Mouse (Mus musculus) embryonic facial prominence, embryonic 13.5 days (tissue): ENCODE results near the gene Hes1. TPM values are rescaled to one million over a fixed set of nuclear protein-coding genes. Genes with fewer than 3 reads are reported as not detected.

Experiments
- ATAC-seq: fragments of 200-750 bp; cut with Nextera tagmentation; 2 replicates; pipeline ENCODE4 v1.8.0; 2017; ENCODE audit warnings: low read depth; ENCODE audit not compliant: insufficient number of reproducible peaks, insufficient read depth, low FRiP score, low TSS enrichment
- H3K27ac ChIP-seq: fragments of 300-500 bp; sonication (generic); 2 replicates; pipeline ENCODE4 v1.5.1; 2015; ENCODE audit warnings: moderate library complexity, mild to moderate bottlenecking, inconsistent platforms
- H3K27me3 ChIP-seq: fragments of 300-500 bp; sonication (generic); 2 replicates; pipeline ENCODE4 v1.6.1; 2015; ENCODE audit warnings: mild to moderate bottlenecking, inconsistent platforms
- H3K36me3 ChIP-seq: fragments of 300-500 bp; sonication (generic); 2 replicates; pipeline ENCODE4 v1.6.1; 2015; ENCODE audit warnings: mild to moderate bottlenecking, inconsistent platforms
- H3K4me1 ChIP-seq: fragments of 300-500 bp; sonication (generic); 2 replicates; pipeline ENCODE4 v1.6.1; 2015; ENCODE audit warnings: inconsistent platforms
- H3K4me2 ChIP-seq: fragments of 300-500 bp; sonication (generic); 2 replicates; pipeline ENCODE4 v1.6.1; 2015; ENCODE audit warnings: moderate library complexity, mild to moderate bottlenecking, inconsistent platforms
- H3K4me3 ChIP-seq: fragments of 300-500 bp; sonication (generic); 2 replicates; pipeline ENCODE4 v1.5.1; 2015; ENCODE audit warnings: mild to moderate bottlenecking, inconsistent platforms
- H3K9ac ChIP-seq: fragments of 300-500 bp; sonication (generic); 2 replicates; pipeline ENCODE4 v1.6.1; 2015; ENCODE audit warnings: mild to moderate bottlenecking, inconsistent platforms
- H3K9me3 ChIP-seq: fragments of 300-500 bp; sonication (generic); 2 replicates; pipeline ENCODE4 v1.6.1; 2016; ENCODE audit warnings: inconsistent platforms
- WGBS: fragments of 180-500 bp; shearing (Covaris S2); methylation state at CpG from one replicate; pipeline ENCODE4 v1.1.7; 2015; ENCODE audit warnings: mixed read lengths; 5-methylcytosine and 5-hydroxymethylcytosine counted together
- polyA plus RNA-seq: library from polyadenylated mRNA; unstranded; fragments of >200 nt; fragmentation: Nextera tagmentation; extraction: Ambion mirVana; gene quantifications from 2 replicates; pipeline ENCODE4 v1.2.1, GENCODE M21; 2015

Gene Hes1
- polyA plus RNA-seq, 1 experiment from 2014 or later = 44.3 TPM

GRCm38 (mm10) chr16:30065077-30065476 is 893 bp downstream of the Hes1 start:
- Histone ChIP-seq H3K4me1 (peaks cover 64% of the 10 kb centered on the region), H3K27ac (peak overlapping the region; percentile 90), H3K4me3 (peak overlapping the region; percentile 69), H3K27me3 (no peaks in the 10 kb centered on the region), H3K4me2 (peak overlapping the region; percentile 95), H3K9ac (0 out of 2 replicates have a peak overlapping the region, but pooled peaks have one; percentile 78), H3K9me3 (no peaks in the 10 kb centered on the region), H3K36me3 (no peaks in the 10 kb centered on the region)
- peak; percentile 49; the same call in 1 of the 2 replicates for ATAC-seq
- WGBS = under 1% methylated on average over 21 of the region's 21 CpGs

- Histone ChIP-seq H3K4me3 (peak overlapping the region; percentile 69), H3K9ac (peak overlapping the region; percentile 78), H3K27ac (peak overlapping the region; percentile 90), H3K36me3 (no peaks in the 10 kb centered on the region), H3K9me3 (no peaks in the 10 kb centered on the region), H3K27me3 (no peaks in the 10 kb centered on the region), H3K4me2 (peak overlapping the region; percentile 95), H3K4me1 (peaks cover 62% of the 10 kb centered on the region)
- ATAC-seq = no peak
- under 1% methylated on average over 21 of the region's 21 CpGs for WGBS
These were observed 1.5 kb downstream of the Hes1 start for GRCm38 (mm10) chr16:30065537-30066183.

- Histone ChIP-seq H3K9ac (peak overlapping the region; percentile 78), H3K27ac (peak overlapping the region; percentile 90), H3K27me3 (no peaks in the 10 kb centered on the region), H3K4me3 (peak overlapping the region; percentile 69), H3K9me3 (no peaks in the 10 kb centered on the region), H3K4me1 (peaks cover 62% of the 10 kb centered on the region), H3K36me3 (no peaks in the 10 kb centered on the region), H3K4me2 (peak overlapping the region; percentile 95)
- WGBS = under 1% methylated on average over 38 of the region's 38 CpGs
- no peak for ATAC-seq
These were observed 2.1 kb downstream of the Hes1 start for GRCm38 (mm10) chr16:30066184-30066851.

GRCm38 (mm10) chr16:30066852-30067301 is 2.7 kb downstream of the Hes1 start:
- no peak for ATAC-seq
- Histone ChIP-seq H3K27me3 (no peaks in the 10 kb centered on the region), H3K36me3 (no peaks in the 10 kb centered on the region), H3K4me2 (peak overlapping the region; percentile 95), H3K4me1 (peaks cover 61% of the 10 kb centered on the region), H3K27ac (peak overlapping the region; percentile 90), H3K4me3 (peak overlapping the region; percentile 69), H3K9ac (peak overlapping the region; percentile 78), H3K9me3 (no peaks in the 10 kb centered on the region)
- WGBS = under 1% methylated on average over 39 of the region's 46 CpGs

GRCm38 (mm10) chr16:30068041-30069020 is 4.1 kb downstream of the Hes1 start:
- H3K9me3 ChIP-seq = no peaks in the 10 kb centered on the region

GRCm38 (mm10) chr16:30069580-30069949 is 5.4 kb downstream of the Hes1 start:
- Histone ChIP-seq H3K4me2 (peak overlapping the region; percentile 81), H3K27me3 (no peaks in the 10 kb centered on the region), H3K36me3 (no peaks in the 10 kb centered on the region), H3K4me1 (peaks cover 43% of the 10 kb centered on the region), H3K4me3 (peak overlapping the region; percentile 42), H3K9ac (peak overlapping the region; percentile 68; the same call in 1 of the 2 replicates), H3K9me3 (no peaks in the 10 kb centered on the region), H3K27ac (peak overlapping the region; percentile 97)
- under 1% methylated on average over 4 of the region's 4 CpGs for WGBS
- no peak for ATAC-seq

More at GRCm38 (mm10) chr16:30068041-30069020, 4.1 kb downstream of the Hes1 start:
- H3K4me2 ChIP-seq = peak overlapping the region; percentile 81
- H3K9ac ChIP-seq = peak overlapping the region; percentile 65
- H3K4me1 ChIP-seq = peaks cover 46% of the 10 kb centered on the region
- no peaks in the 10 kb centered on the region for H3K36me3 ChIP-seq
- WGBS = under 1% methylated on average over 36 of the region's 36 CpGs
- H3K27me3 ChIP-seq = no peaks in the 10 kb centered on the region
- 0 out of 2 replicates have a peak, but pooled peaks have one; percentile 11 for ATAC-seq
- peak overlapping the region; percentile 36 for H3K4me3 ChIP-seq
- H3K27ac ChIP-seq = peak overlapping the region; percentile 85

GRCm38 (mm10) chr16:30069950-30070770 is 6.0 kb downstream of the Hes1 start:
- Histone ChIP-seq H3K4me2 (peak overlapping the region; percentile 81), H3K9me3 (no peaks in the 10 kb centered on the region), H3K4me1 (peaks cover 41% of the 10 kb centered on the region), H3K27ac (peak overlapping the region; percentile 97), H3K36me3 (no peaks in the 10 kb centered on the region), H3K27me3 (no peaks in the 10 kb centered on the region), H3K4me3 (peak overlapping the region; percentile 42), H3K9ac (peak overlapping the region; percentile 68)
- under 1% methylated on average over 63 of the region's 82 CpGs for WGBS
- peak; percentile 81 for ATAC-seq

- no peaks in the 10 kb centered on the region for H3K36me3 ChIP-seq
- H3K9me3 ChIP-seq = no peaks in the 10 kb centered on the region
- peaks cover 43% of the 10 kb centered on the region for H3K4me1 ChIP-seq
- H3K27me3 ChIP-seq = no peaks in the 10 kb centered on the region
- WGBS = 5% methylated on average over 12 of the region's 12 CpGs
- H3K4me2 ChIP-seq = peak overlapping the region; percentile 81
- peak overlapping the region; percentile 68 for H3K9ac ChIP-seq
- H3K4me3 ChIP-seq = peak overlapping the region; percentile 42
- no peak for ATAC-seq
- H3K27ac ChIP-seq = peak overlapping the region; percentile 97
These were observed 6.6 kb downstream of the Hes1 start for GRCm38 (mm10) chr16:30070771-30071191.

- no peak for ATAC-seq
- no peaks in the 10 kb centered on the region for H3K36me3 ChIP-seq
- H3K9ac ChIP-seq = no peak overlapping the region
- WGBS = 93% methylated on average over 1 of the region's 1 CpGs
- H3K27ac ChIP-seq = no peak overlapping the region
- H3K27me3 ChIP-seq = no peaks in the 10 kb centered on the region
- H3K4me1 ChIP-seq = peaks cover 30% of the 10 kb centered on the region
- no peaks in the 10 kb centered on the region for H3K9me3 ChIP-seq
- H3K4me3 ChIP-seq = no peak overlapping the region
- no peak overlapping the region for H3K4me2 ChIP-seq
These were observed 9.1 kb downstream of the Hes1 start for GRCm38 (mm10) chr16:30073317-30073716.

- peaks cover 24% of the 10 kb centered on the region for H3K4me1 ChIP-seq
- H3K27me3 ChIP-seq = no peaks in the 10 kb centered on the region
- no peak overlapping the region for H3K27ac ChIP-seq
- 61% methylated on average over 4 of the region's 4 CpGs for WGBS
- H3K36me3 ChIP-seq = no peaks in the 10 kb centered on the region
- H3K4me3 ChIP-seq = no peak overlapping the region
- no peak overlapping the region for H3K4me2 ChIP-seq
- 0 out of 2 replicates have a peak overlapping the region, but pooled peaks have one; percentile 27 for H3K9ac ChIP-seq
- ATAC-seq = no peak
- H3K9me3 ChIP-seq = no peaks in the 10 kb centered on the region
These were observed 17.3 kb downstream of the Hes1 start for GRCm38 (mm10) chr16:30081498-30081897.
